Mouse (Mus musculus) liver, adult 2 months (tissue): ENCODE measurements around the gene Flcn.

Experiments
- CTCF ChIP-seq: fragments of 200-500 bp; IDR thresholded peaks from 2 replicates; pipeline ENCODE4 v1.5.1; 2011; ENCODE audit warnings: low read depth, low read length, control low read depth
- POLR2A ChIP-seq: fragments of 200-500 bp; IDR thresholded peaks from 2 replicates; pipeline ENCODE4 v1.6.1; 2011; ENCODE audit warnings: low read length, control low read depth; ENCODE audit not compliant: insufficient read depth; ENCODE audit errors: extremely low read depth

GRCm38 (mm10) chr11:59809071-59809669 lies 646 bp downstream of the Flcn start:
- TF ChIP-seq CTCF (no peak), POLR2A (no peak)
